Mouse (Mus musculus) megakaryocyte, embryonic 14.5 days (primary cell): ENCODE measurements around the gene Nudt4. TPM values are rescaled to one million over a fixed set of nuclear protein-coding genes. Genes with fewer than 3 reads are reported as not detected.

Experiments used
- H3K27me3 ChIP-seq: replicated peaks from 2 replicates; pipeline ENCODE3; 2012; ENCODE audit warnings: inconsistent platforms
- H3K36me3 ChIP-seq: replicated peaks from 2 replicates; pipeline ENCODE3; 2012; ENCODE audit warnings: low read length, inconsistent platforms, mixed read lengths
- H3K4me1 ChIP-seq: 2 replicates; pipeline ENCODE4 v1.6.1; 2012; ENCODE audit warnings: inconsistent platforms
- H3K4me3 ChIP-seq: replicated peaks from 2 replicates; pipeline ENCODE3; 2012; ENCODE audit warnings: moderate library complexity, mild to moderate bottlenecking, inconsistent platforms
- H3K9me3 ChIP-seq: 2 replicates; pipeline ENCODE4 v1.6.1; 2012; ENCODE audit warnings: inconsistent platforms
- FLI1 ChIP-seq: IDR thresholded peaks from 2 replicates; pipeline ENCODE4 v1.6.1; 2012; ENCODE audit warnings: low read length, inconsistent platforms, mixed read lengths
- GATA1 ChIP-seq: IDR thresholded peaks from 3 replicates; pipeline ENCODE4 v1.6.1; 2012; ENCODE audit warnings: mixed read lengths, low read length, inconsistent platforms, borderline replicate concordance
- polyA plus RNA-seq: library from polyadenylated mRNA; stranded (reverse); fragments of >175 nt; gene quantifications from 2 replicates; pipeline ENCODE4 v1.2.3, GENCODE M21; 2012; ENCODE audit warnings: low replicate concordance; ENCODE audit not compliant: insufficient read depth

The Nudt4 gene
- polyA plus RNA-seq, 1 experiment, result 15.9 TPM

GRCm38 (mm10) chr10:95594414-95594813, 30.5 kb upstream of the Nudt4 start:
- no peak for TF ChIP-seq GATA1
- no peak for TF ChIP-seq FLI1
- Histone ChIP-seq H3K36me3 (no peaks in the 10 kb centered on the region), H3K4me3 (no peak overlapping the region), H3K27me3 (peaks cover 10% of the 10 kb centered on the region), H3K9me3 (peaks cover 4% of the 10 kb centered on the region; the same call in 1 of the 2 replicates), H3K4me1 (peaks cover 7% of the 10 kb centered on the region)

GRCm38 (mm10) chr10:95591257-95591656, 27.3 kb upstream of the Nudt4 start:
- no peak overlapping the region for H3K4me3 ChIP-seq
- TF ChIP-seq FLI1 (no peak), GATA1 (no peak)
- peaks cover 11% of the 10 kb centered on the region for H3K9me3 ChIP-seq
- peaks cover 7% of the 10 kb centered on the region for H3K4me1 ChIP-seq
- peaks cover 3% of the 10 kb centered on the region for H3K27me3 ChIP-seq
- no peaks in the 10 kb centered on the region for H3K36me3 ChIP-seq

DNA sequence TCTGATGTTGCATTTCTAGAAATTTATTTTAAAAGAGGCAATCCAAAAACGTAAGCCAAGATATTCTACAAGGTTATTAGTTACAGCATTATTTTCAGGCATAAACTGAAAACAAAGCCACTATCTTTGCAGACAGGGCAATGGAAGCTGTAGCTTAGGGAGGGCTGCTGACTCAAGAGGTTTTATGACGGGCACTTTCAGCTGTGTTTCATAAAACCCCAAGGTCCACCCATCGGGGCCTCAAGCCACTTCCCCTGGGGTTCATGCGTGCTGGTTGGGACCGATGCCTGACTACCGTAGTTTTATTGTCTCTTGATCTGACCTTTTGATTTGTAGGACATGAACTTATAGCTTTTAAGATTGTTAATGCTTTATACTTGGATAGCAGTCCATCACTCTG, 26.2 kb upstream of the Nudt4 start:
- H3K27me3 ChIP-seq, result peaks cover 3% of the 10 kb centered on the region
- no peaks in the 10 kb centered on the region for H3K36me3 ChIP-seq
- H3K4me3 ChIP-seq, result no peak overlapping the region
- TF ChIP-seq GATA1 (no peak), FLI1 (no peak)
- peaks cover 11% of the 10 kb centered on the region for H3K9me3 ChIP-seq
- H3K4me1 ChIP-seq, result peaks cover 7% of the 10 kb centered on the region

DNA sequence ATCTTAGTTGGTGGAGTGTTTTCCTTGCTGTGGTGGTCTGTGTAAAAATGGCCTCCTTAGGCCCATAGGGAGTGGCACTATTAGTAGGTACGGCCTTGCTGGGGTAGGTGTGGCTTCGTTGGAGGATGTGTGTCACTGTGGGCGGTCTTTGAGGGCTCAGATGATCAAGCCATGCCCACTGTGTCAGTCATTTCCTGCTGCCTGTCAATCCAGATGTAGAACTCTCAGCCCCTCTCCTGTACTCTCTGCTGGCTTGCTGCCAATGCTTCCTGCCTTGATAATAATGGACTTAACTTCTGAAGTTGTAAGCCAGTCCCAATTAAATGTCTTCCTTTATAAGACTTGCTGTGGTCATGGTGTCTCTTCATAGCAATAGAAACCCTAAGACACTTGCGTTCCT, 25.2 kb upstream of the Nudt4 start:
- TF ChIP-seq FLI1, result no peak
- no peak for TF ChIP-seq GATA1
- Histone ChIP-seq H3K36me3 (no peaks in the 10 kb centered on the region), H3K9me3 (peaks cover 11% of the 10 kb centered on the region), H3K27me3 (no peaks in the 10 kb centered on the region), H3K4me3 (peak overlapping the region; percentile 4), H3K4me1 (peaks cover 7% of the 10 kb centered on the region)

- H3K36me3 ChIP-seq, result no peaks in the 10 kb centered on the region
- peaks cover 7% of the 10 kb centered on the region for H3K4me1 ChIP-seq
- peaks cover 11% of the 10 kb centered on the region for H3K9me3 ChIP-seq
- H3K27me3 ChIP-seq, result no peaks in the 10 kb centered on the region
- TF ChIP-seq GATA1 (no peak), FLI1 (no peak)
- no peak overlapping the region for H3K4me3 ChIP-seq
Measured at GRCm38 (mm10) chr10:95587509-95588220, 23.7 kb upstream of the Nudt4 start.

- Histone ChIP-seq H3K9me3 (peaks cover 20% of the 10 kb centered on the region), H3K4me1 (peaks cover 7% of the 10 kb centered on the region)
- TF ChIP-seq GATA1 (no peak), FLI1 (no peak)
Measured at GRCm38 (mm10) chr10:95585554-95585953, 21.6 kb upstream of the Nudt4 start.

GRCm38 (mm10) chr10:95577567-95577950, 13.6 kb upstream of the Nudt4 start:
- H3K4me3 ChIP-seq, result no peak overlapping the region
- H3K4me1 ChIP-seq, result no peaks in the 10 kb centered on the region
- H3K27me3 ChIP-seq, result peaks cover 10% of the 10 kb centered on the region
- TF ChIP-seq FLI1, result no peak
- TF ChIP-seq GATA1, result no peak
- peaks cover 12% of the 10 kb centered on the region for H3K9me3 ChIP-seq
- H3K36me3 ChIP-seq, result no peaks in the 10 kb centered on the region

More at GRCm38 (mm10) chr10:95585554-95585953, 21.6 kb upstream of the Nudt4 start:
- Histone ChIP-seq H3K27me3 (no peaks in the 10 kb centered on the region), H3K4me3 (no peak overlapping the region), H3K36me3 (no peaks in the 10 kb centered on the region)

- TF ChIP-seq GATA1 (no peak), FLI1 (no peak)
- Histone ChIP-seq H3K27me3 (peaks cover 10% of the 10 kb centered on the region), H3K4me1 (no peaks in the 10 kb centered on the region), H3K9me3 (peaks cover 12% of the 10 kb centered on the region), H3K4me3 (no peak overlapping the region), H3K36me3 (no peaks in the 10 kb centered on the region)
Measured at GRCm38 (mm10) chr10:95576876-95577566, 13.1 kb upstream of the Nudt4 start.

DNA sequence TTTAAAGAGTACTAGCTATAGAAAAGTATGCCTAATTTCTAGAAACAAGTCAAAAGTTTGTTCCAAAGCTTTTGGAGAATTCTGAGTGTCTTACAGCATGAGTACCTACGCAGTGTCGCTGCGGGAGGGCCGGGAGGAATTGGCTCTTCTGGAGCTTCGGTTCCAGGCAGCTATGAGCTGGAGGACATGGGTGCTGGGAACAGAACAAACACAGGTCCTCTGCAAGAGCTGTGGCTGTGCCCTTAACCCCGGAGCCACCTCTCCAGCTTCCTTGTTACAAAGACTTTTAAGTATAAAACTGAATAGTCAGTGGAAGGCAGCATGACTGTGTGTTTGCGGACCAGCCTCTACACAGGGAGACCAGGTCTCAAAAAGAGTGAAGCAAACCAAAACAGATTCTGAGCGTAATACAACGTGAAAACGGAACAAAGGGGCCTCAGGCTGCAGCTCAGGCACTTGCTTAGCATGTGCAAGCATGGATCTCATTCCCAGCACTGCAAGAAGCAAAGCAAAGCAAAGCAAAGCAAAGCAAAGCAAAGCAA, 12.0 kb upstream of the Nudt4 start:
- Histone ChIP-seq H3K27me3 (peaks cover 10% of the 10 kb centered on the region), H3K4me3 (no peak overlapping the region), H3K4me1 (no peaks in the 10 kb centered on the region), H3K9me3 (peaks cover 4% of the 10 kb centered on the region), H3K36me3 (no peaks in the 10 kb centered on the region)
- TF ChIP-seq GATA1 (no peak), FLI1 (no peak)

DNA sequence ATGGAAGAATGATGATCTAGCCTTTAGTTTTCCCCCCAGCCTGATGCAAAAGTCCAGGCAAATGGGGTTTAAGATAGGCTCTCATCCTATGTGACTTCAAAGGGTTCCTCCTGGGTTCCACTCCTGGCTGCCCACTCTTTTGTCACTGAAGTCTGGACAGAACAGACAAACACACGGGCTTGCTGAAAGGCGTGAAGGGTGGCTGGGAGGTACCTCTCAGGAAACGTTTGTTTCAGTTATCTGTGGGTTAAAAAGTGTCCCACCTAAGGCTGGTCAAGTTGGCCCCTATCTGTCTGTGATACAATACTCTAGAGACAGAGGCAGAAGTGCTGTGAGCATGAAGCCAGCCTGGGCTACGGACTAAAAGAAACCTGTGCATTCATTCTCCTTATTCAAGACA, 11.0 kb upstream of the Nudt4 start:
- Histone ChIP-seq H3K4me1 (no peaks in the 10 kb centered on the region), H3K4me3 (no peak overlapping the region), H3K27me3 (peaks cover 10% of the 10 kb centered on the region), H3K36me3 (no peaks in the 10 kb centered on the region), H3K9me3 (peaks cover 3% of the 10 kb centered on the region; the same call in 1 of the 2 replicates)
- TF ChIP-seq GATA1 (no peak), FLI1 (no peak)
